Mouse (Mus musculus) testis, adult 10 weeks (tissue): ENCODE data around the gene Tmprss11c. TPM values are rescaled to one million over a fixed set of nuclear protein-coding genes. Genes with fewer than 3 reads are reported as not detected.

Source experiments
- polyA plus RNA-seq: library from polyadenylated mRNA; stranded (reverse); fragments of 350-450 nt; fragmentation: Illumina TruSeq; extraction: RNeasy Lipid Tissue Mini Kit (QIAGEN cat#74804); gene quantifications from one replicate; pipeline ENCODE4 v1.2.3, GENCODE M21; 2014; ENCODE audit warnings: low read depth, low replicate concordance

Tmprss11c gene
- polyA plus RNA-seq, result not detected

GRCm38 (mm10) chr5:86289208-86289607 is at the start of gene Tmprss11c:
Tmprss11c (minus strand) TSS chr5:86289308.

GRCm38 (mm10) chr5:86197801-86198200 is 91.3 kb downstream of the Tmprss11c start, which contains the start of gene Gnrhr:
Gnrhr (minus strand) TSS chr5:86197901.

Other genes starting within 250 kb of the Tmprss11c start
- 69.7 TPM for gene Cenpc1, start 223.7 kb downstream of the Tmprss11c start, polyA plus RNA-seq
- 1.5 TPM for gene Stap1, start 217.6 kb downstream of the Tmprss11c start, polyA plus RNA-seq
- 45.4 TPM for gene Uba6, start 116.5 kb downstream of the Tmprss11c start, polyA plus RNA-seq
- gene Gnrhr, start 91.4 kb downstream of the Tmprss11c start, polyA plus RNA-seq, result 0.46 TPM
- 0.14 TPM for gene Tmprss11d, start 84.1 kb upstream of the Tmprss11c start, polyA plus RNA-seq
- gene Tmprss11a, start 179.7 kb upstream of the Tmprss11c start, polyA plus RNA-seq, result 0.08 TPM
- gene Tmprss11g, start 229.3 kb upstream of the Tmprss11c start, polyA plus RNA-seq, result 0.08 TPM